ENCODE assay signal across 8 mouse cellular contexts in genomic region chr11:97438868-97439267, GRCm38 (mm10). TPM values are rescaled to one million over a fixed set of nuclear protein-coding genes. Genes with fewer than 3 reads are reported as not detected.
DNase-seq lines count a peak whose midpoint lies in the region; ATAC-seq lines count a peak whose summit lies in the region.

No protein-coding gene starts in this region.

- WGBS in heart, embryonic 16.5 days, result 29% methylated on average over 9 of the region's 9 CpGs
- 72% methylated on average over 9 of the region's 9 CpGs for WGBS in neural tube, embryonic 15.5 days
- 58% methylated on average over 9 of the region's 9 CpGs for WGBS in midbrain, embryonic 16.5 days

- H3K4me3 ChIP-seq in megakaryocyte, embryonic 14.5 days (replicated peaks), result peak overlapping the region; percentile 97
- H3K4me3 ChIP-seq in heart, embryonic 16.5 days (ENCODE audit: low read length), result no peak overlapping the region
- H3K4me3 ChIP-seq in neural tube, embryonic 15.5 days (replicated peaks), result no peak overlapping the region
- no peak overlapping the region for H3K4me3 ChIP-seq in midbrain, embryonic 16.5 days (ENCODE audit: low read depth, low read length)

- H3K27me3 ChIP-seq in megakaryocyte, embryonic 14.5 days (replicated peaks), result no peaks in the 10 kb centered on the region
- no peaks in the 10 kb centered on the region for H3K27me3 ChIP-seq in heart, embryonic 16.5 days (ENCODE audit: control insufficient read depth, insufficient read depth, low read length)
- peaks cover 34% of the 10 kb centered on the region for H3K27me3 ChIP-seq in neural tube, embryonic 15.5 days (replicated peaks)
- peaks cover 17% of the 10 kb centered on the region for H3K27me3 ChIP-seq in midbrain, embryonic 16.5 days (ENCODE audit: control insufficient read depth, insufficient read depth, low read depth, low read length)

- peaks cover 98% of the 10 kb centered on the region for H3K4me1 ChIP-seq in megakaryocyte, embryonic 14.5 days
- H3K4me1 ChIP-seq in heart, embryonic 16.5 days (ENCODE audit: control insufficient read depth, insufficient read depth, low read length), result peaks cover 81% of the 10 kb centered on the region
- H3K4me1 ChIP-seq in neural tube, embryonic 15.5 days, result peaks cover 57% of the 10 kb centered on the region
- H3K4me1 ChIP-seq in midbrain, embryonic 16.5 days (ENCODE audit: control insufficient read depth, insufficient read depth, low read length), result peaks cover 26% of the 10 kb centered on the region

- H3K27ac ChIP-seq in heart, embryonic 16.5 days (ENCODE audit: low read length), result peak overlapping the region; percentile 94
- 0 out of 2 replicates have a peak overlapping the region, but pooled peaks have one; percentile 15 for H3K27ac ChIP-seq in neural tube, embryonic 15.5 days (replicated peaks)
- H3K27ac ChIP-seq in midbrain, embryonic 16.5 days (ENCODE audit: low read length), result no peak overlapping the region

- peak; percentile 71 to 73 for DNase-seq in kidney, postnatal 36 days
- no peak for DNase-seq in MN1 (ENCODE audit: low spot score)
- no peak for DNase-seq in cerebellum, adult 11 months

- H3K9ac ChIP-seq in heart, embryonic 16.5 days (ENCODE audit: low read length), result peak overlapping the region; percentile 59
- no peak overlapping the region for H3K9ac ChIP-seq in neural tube, embryonic 15.5 days (replicated peaks)
- H3K9ac ChIP-seq in midbrain, embryonic 16.5 days (ENCODE audit: low read depth, low read length), result no peak overlapping the region

- H3K9me3 ChIP-seq in megakaryocyte, embryonic 14.5 days, result no peaks in the 10 kb centered on the region
- H3K9me3 ChIP-seq in heart, embryonic 16.5 days (replicated peaks; ENCODE audit: control insufficient read depth, low read length), result no peaks in the 10 kb centered on the region
- no peaks in the 10 kb centered on the region for H3K9me3 ChIP-seq in neural tube, embryonic 15.5 days (replicated peaks)
- H3K9me3 ChIP-seq in midbrain, embryonic 16.5 days (replicated peaks; ENCODE audit: control insufficient read depth, low read length, poor library complexity, severe bottlenecking), result no peaks in the 10 kb centered on the region

- peaks cover 26% of the 10 kb centered on the region for H3K36me3 ChIP-seq in megakaryocyte, embryonic 14.5 days (replicated peaks; ENCODE audit: low read length)
- H3K36me3 ChIP-seq in heart, embryonic 16.5 days (ENCODE audit: control insufficient read depth, insufficient read depth), result peaks cover under 1% of the 10 kb centered on the region
- no peaks in the 10 kb centered on the region for H3K36me3 ChIP-seq in neural tube, embryonic 15.5 days
- no peaks in the 10 kb centered on the region for H3K36me3 ChIP-seq in midbrain, embryonic 16.5 days (ENCODE audit: control insufficient read depth, insufficient read depth, low read length)

- H3K4me2 ChIP-seq in heart, embryonic 16.5 days (ENCODE audit: low read depth, low read length), result peak overlapping the region; percentile 67; the same call in 1 of the 2 replicates
- no peak overlapping the region for H3K4me2 ChIP-seq in neural tube, embryonic 15.5 days
- no peak overlapping the region for H3K4me2 ChIP-seq in midbrain, embryonic 16.5 days (ENCODE audit: low read length)

- no peak for ATAC-seq in megakaryocyte, adult 5-6 weeks (ENCODE audit: poor library complexity, severe bottlenecking)
- 0 out of 2 replicates have a peak, but pooled peaks have one; percentile 6 for ATAC-seq in heart, embryonic 16.5 days (replicated peaks; ENCODE audit: extremely low read depth, insufficient read depth, low FRiP score)
- ATAC-seq in neural tube, embryonic 15.5 days (ENCODE audit: low FRiP score), result no peak
- ATAC-seq in midbrain, embryonic 16.5 days, result no peak

RNA-seq across cellular contexts. Expression of gene Arhgap23, which starts 23.5 kb away (rescaled TPM):
- polyA plus RNA-seq in megakaryocyte, embryonic 14.5 days (2012; ENCODE audit: insufficient read depth, low replicate concordance), result 85.6 and 94.5 TPM in 2 replicates
- 7.7 and 9.8 TPM in 2 replicates for total RNA-seq in megakaryocyte, adult 5-6 weeks (2015)
- 5.8 and 9.4 TPM in 2 replicates for total RNA-seq in megakaryocyte, adult 5-6 weeks (2017)
- 5.5 and 6.1 TPM in 2 replicates for polyA plus RNA-seq in heart, embryonic 16.5 days (2015; fragmentation: Nextera tagmentation; extraction: Ambion mirVana)
- polyA plus RNA-seq in neural tube, embryonic 15.5 days (2015; fragmentation: Nextera tagmentation; extraction: Ambion mirVana), result 8.0 and 9.2 TPM in 2 replicates
- 8.6 and 9.6 TPM in 2 replicates for polyA plus RNA-seq in midbrain, embryonic 16.5 days (2015; fragmentation: Nextera tagmentation; extraction: Ambion mirVana)

Comparison
In these comparisons a context has a peak if more than half of its experiments do, and no peak if none do; other contexts are left out.
1. DNase-seq: peak in kidney, postnatal 36 days (2 of 2); none in MN1 (single experiment) and cerebellum, adult 11 months (single experiment).